Mouse (Mus musculus) liver, embryonic 14.5 days (tissue): ENCODE measurements around the gene Khsrp. TPM values are rescaled to one million over a fixed set of nuclear protein-coding genes. Genes with fewer than 3 reads are reported as not detected.

Experiments
- ATAC-seq: fragments of 200-750 bp; cut with Nextera tagmentation; 2 replicates; pipeline ENCODE4 v1.8.0; 2017; ENCODE audit warnings: moderate number of reproducible peaks, mild to moderate bottlenecking, moderate library complexity; ENCODE audit not compliant: insufficient read depth
- DNase-seq, 3 experiments: peaks; one replicate each; pipeline ENCODE4 v3.0.0-alpha.2; 2012 to 2013; ENCODE audit warnings: low read depth in 3 of 3, low spot score in 3 of 3
- H3K27ac ChIP-seq: fragments of 300-500 bp; sonication (generic); 2 replicates; pipeline ENCODE4 v1.5.1; 2014; ENCODE audit warnings: moderate library complexity, mild to moderate bottlenecking, control low read depth, inconsistent platforms
- H3K27me3 ChIP-seq: fragments of 300-500 bp; sonication (generic); 2 replicates; pipeline ENCODE4 v1.6.1; 2014; ENCODE audit warnings: mild to moderate bottlenecking, low read length, moderate library complexity; ENCODE audit not compliant: control insufficient read depth, insufficient read depth
- H3K36me3 ChIP-seq: fragments of 300-500 bp; sonication (generic); replicated peaks from 2 replicates; pipeline ENCODE4 v1.6.1; 2014; ENCODE audit warnings: low read depth; ENCODE audit not compliant: control insufficient read depth, insufficient read depth
- H3K4me1 ChIP-seq, 2 experiments: fragments of 200-500 bp in 1 of 2; fragments of 300-500 bp in 1 of 2; sonication (generic) in 1 of 2; replicated peaks; 2 replicates each; pipeline ENCODE4 v1.6.1; 2012 to 2014; ENCODE audit warnings: antibody characterized with exemption in 1 of 2, inconsistent platforms in 1 of 2, low read length in 1 of 2; ENCODE audit not compliant: control insufficient read depth in 2 of 2, insufficient read depth in 2 of 2
- H3K4me2 ChIP-seq: fragments of 300-500 bp; sonication (generic); 2 replicates; pipeline ENCODE4 v1.6.1; 2014; ENCODE audit warnings: low read depth, mild to moderate bottlenecking, control low read depth, moderate library complexity
- H3K4me3 ChIP-seq, 2 experiments: fragments of 200-500 bp in 1 of 2; fragments of 300-500 bp in 1 of 2; sonication (generic) in 1 of 2; 2 replicates each; pipeline ENCODE4 v1.5.1; 2012 to 2014; ENCODE audit warnings: low read depth in 2 of 2, low read length in 2 of 2, mild to moderate bottlenecking in 2 of 2, control low read depth in 1 of 2, inconsistent platforms in 1 of 2, moderate library complexity in 1 of 2; ENCODE audit not compliant: insufficient read depth in 1 of 2
- H3K9ac ChIP-seq: fragments of 300-500 bp; sonication (generic); replicated peaks from 2 replicates; pipeline ENCODE4 v1.6.1; 2014; ENCODE audit warnings: mild to moderate bottlenecking, control low read depth, moderate library complexity
- H3K9me3 ChIP-seq: fragments of 300-500 bp; sonication (generic); 2 replicates; pipeline ENCODE4 v1.6.1; 2016; ENCODE audit warnings: low read length, mixed read lengths; ENCODE audit not compliant: control insufficient read depth
- CTCF ChIP-seq: IDR thresholded peaks from 2 replicates; pipeline ENCODE4 v1.5.1; 2016; ENCODE audit warnings: antibody characterized with exemption, low read depth, control low read depth
- EP300 ChIP-seq: IDR thresholded peaks from 2 replicates; pipeline ENCODE4 v1.6.1; 2016; ENCODE audit warnings: antibody characterized with exemption, low read depth
- WGBS: fragments of 180-500 bp; shearing (Covaris S2); extraction: QIAGEN DNeasy Blood & Tissue Kit; methylation state at CpG from one replicate; pipeline ENCODE4 v1.1.7; 2014; ENCODE audit not compliant: insufficient replicate concordance; 5-methylcytosine and 5-hydroxymethylcytosine counted together
- polyA plus RNA-seq, 2 experiments: library from polyadenylated mRNA; depleted of rRNA in 1 of 2; stranded (reverse) in 1 of 2; unstranded in 1 of 2; fragments of >200 nt; fragmentation: Nextera tagmentation in 1 of 2; extraction: Ambion mirVana in 1 of 2; gene quantifications; 2 replicates each; pipeline versions ENCODE4 v1.2.1 to v1.2.3; 2012 to 2014

Khsrp gene
- polyA plus RNA-seq, 2 experiments: 24.1 to 33.6 TPM

- ATAC-seq (no peak), DNase-seq (no peak)
- Histone ChIP-seq H3K36me3 (no peaks in the 10 kb centered on the region), H3K9ac (no peak overlapping the region), H3K4me3 (no peak overlapping the region), H3K27ac (no peak overlapping the region), H3K4me2 (no peak overlapping the region), H3K9me3 (no peaks in the 10 kb centered on the region), H3K4me1 (0 out of 4 replicates have a peak, but pooled peaks cover 0 to 2% of the 10 kb centered on the region in 2 experiments), H3K27me3 (no peaks in the 10 kb centered on the region)
- TF ChIP-seq EP300 (no peak), CTCF (no peak)
- 56% methylated on average over 9 of the region's 9 CpGs for WGBS
Measured at GRCm38 (mm10) chr17:56984886-56985285, 46.4 kb downstream of the Khsrp start.

GRCm38 (mm10) chr17:56982013-56982412 lies 49.3 kb downstream of the Khsrp start, which contains the start of gene Acer1:
TSS of gene Acer1 (minus strand) at chr17:56982126.
- ATAC-seq: no peak
- H3K27ac ChIP-seq: no peak within 1 kb of the TSS
- H3K9ac ChIP-seq: no peak within 1 kb of the TSS
- WGBS: 68% methylated on average over 5 of the region's 5 CpGs
- H3K4me3 ChIP-seq: no peak within 1 kb of the TSS
- TF ChIP-seq EP300 (no peak), CTCF (no peak)
- no peak for DNase-seq
- no peaks in the 10 kb centered on the region for H3K36me3 ChIP-seq
- no peak within 1 kb of the TSS for H3K4me2 ChIP-seq
- H3K27me3 ChIP-seq: no peaks in the 10 kb centered on the region
- no peaks in the 10 kb centered on the region for H3K4me1 ChIP-seq
- no peaks in the 10 kb centered on the region for H3K9me3 ChIP-seq

- Histone ChIP-seq H3K36me3 (no peaks in the 10 kb centered on the region), H3K4me3 (no peak overlapping the region), H3K9me3 (no peaks in the 10 kb centered on the region), H3K4me2 (no peak overlapping the region), H3K9ac (no peak overlapping the region), H3K27me3 (no peaks in the 10 kb centered on the region), H3K27ac (no peak overlapping the region), H3K4me1 (no peaks in the 10 kb centered on the region)
- DNase-seq: no peak
- no peak for ATAC-seq
- TF ChIP-seq EP300 (no peak), CTCF (no peak)
- WGBS: 54% methylated on average over 7 of the region's 7 CpGs
Measured at GRCm38 (mm10) chr17:56981049-56981448, 50.3 kb downstream of the Khsrp start.

GRCm38 (mm10) chr17:56979524-56979923 lies 51.8 kb downstream of the Khsrp start:
- Histone ChIP-seq H3K9me3 (no peaks in the 10 kb centered on the region), H3K4me1 (peaks cover 0 to under 1% of the 10 kb centered on the region in 2 experiments; a peak in 2 of 4 replicates), H3K4me2 (no peak overlapping the region), H3K9ac (no peak overlapping the region), H3K27me3 (no peaks in the 10 kb centered on the region), H3K4me3 (no peak overlapping the region), H3K36me3 (no peaks in the 10 kb centered on the region), H3K27ac (no peak overlapping the region)
- no peak for DNase-seq
- TF ChIP-seq CTCF (no peak), EP300 (no peak)
- WGBS: 27% methylated on average over 8 of the region's 8 CpGs
- ATAC-seq: no peak

GRCm38 (mm10) chr17:56976531-56977390 lies 54.6 kb downstream of the Khsrp start:
- Histone ChIP-seq H3K9me3 (no peaks in the 10 kb centered on the region), H3K4me1 (peaks cover 0 to 2% of the 10 kb centered on the region in 2 experiments; a peak in 2 of 4 replicates), H3K27me3 (no peaks in the 10 kb centered on the region), H3K4me3 (no peak overlapping the region), H3K4me2 (no peak overlapping the region), H3K36me3 (no peaks in the 10 kb centered on the region), H3K9ac (no peak overlapping the region), H3K27ac (no peak overlapping the region)
- no peak for ATAC-seq
- 52% methylated on average over 8 of the region's 8 CpGs for WGBS
- no peak for DNase-seq
- no peak for TF ChIP-seq EP300
- no peak for TF ChIP-seq CTCF
